Mouse (Mus musculus) thymus, adult 2 months (tissue): Measurements from ENCODE around the gene Umad1.

Source experiments
- CTCF ChIP-seq: fragments of 200-500 bp; IDR thresholded peaks from 2 replicates; pipeline ENCODE4 v1.5.1; 2012; ENCODE audit warnings: mild to moderate bottlenecking, control low read depth, low read length, moderate library complexity, borderline replicate concordance; ENCODE audit not compliant: control insufficient read depth, poor library complexity, insufficient read depth; ENCODE audit errors: extremely low read depth
- POLR2A ChIP-seq: fragments of 200-500 bp; IDR thresholded peaks from 2 replicates; pipeline ENCODE4 v1.6.1; 2012; ENCODE audit warnings: mild to moderate bottlenecking, low read length, control low read depth, moderate library complexity; ENCODE audit not compliant: control insufficient read depth, poor library complexity, insufficient read depth; ENCODE audit errors: extremely low read depth

- TF ChIP-seq CTCF, result no peak
- TF ChIP-seq POLR2A, result no peak
These were observed 99.1 kb downstream of the Umad1 start for GRCm38 (mm10) chr6:8358232-8358631.
